Mouse (Mus musculus): ENCODE measurements around the gene Thumpd3. TPM values are rescaled to one million over a fixed set of nuclear protein-coding genes. Genes with fewer than 3 reads are reported as not detected.
A peak's percentile ranks its signal among the peaks of the same experiment; 100 is the strongest.

Gene Thumpd3
- total RNA-seq, 2 experiments from 2014 or later = 20.7 to 22.1 TPM

DNA sequence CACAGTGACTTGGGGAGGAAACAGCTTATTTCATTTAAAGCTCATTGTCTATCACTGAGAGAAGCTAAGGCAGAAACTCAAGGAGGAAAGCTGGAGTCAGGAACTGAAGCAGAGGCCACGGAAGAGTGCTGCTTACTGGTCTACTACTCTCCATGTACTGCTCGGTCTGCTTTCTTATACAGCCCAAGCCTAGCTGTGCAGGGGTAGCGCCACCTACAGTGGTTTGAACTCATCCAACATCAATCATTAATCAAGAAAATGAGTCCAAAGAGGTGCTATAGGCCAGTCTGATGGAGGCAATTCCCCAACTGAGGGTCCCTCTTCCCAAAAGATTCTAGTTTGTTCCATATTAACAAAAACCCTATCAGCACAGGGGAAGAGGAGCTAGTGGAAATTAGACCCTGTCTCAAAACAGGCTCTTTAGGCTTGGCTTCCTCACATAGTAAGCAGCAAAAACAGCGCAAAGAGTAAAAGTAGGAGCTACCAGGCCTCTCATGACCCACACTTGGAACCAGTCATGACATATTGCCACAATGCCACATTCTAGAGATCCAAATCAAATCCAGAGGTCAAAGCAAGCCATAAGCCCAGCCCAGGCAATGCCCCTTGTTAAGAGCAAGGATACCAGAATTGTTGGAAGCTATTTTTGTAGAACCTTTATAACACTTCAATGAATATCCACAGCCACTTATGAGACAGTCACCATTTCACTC lies 9.4 kb upstream of the Thumpd3 start:
- DNase-seq (ENCODE audit: low spot score in 2 of 2) = no peak

DNA sequence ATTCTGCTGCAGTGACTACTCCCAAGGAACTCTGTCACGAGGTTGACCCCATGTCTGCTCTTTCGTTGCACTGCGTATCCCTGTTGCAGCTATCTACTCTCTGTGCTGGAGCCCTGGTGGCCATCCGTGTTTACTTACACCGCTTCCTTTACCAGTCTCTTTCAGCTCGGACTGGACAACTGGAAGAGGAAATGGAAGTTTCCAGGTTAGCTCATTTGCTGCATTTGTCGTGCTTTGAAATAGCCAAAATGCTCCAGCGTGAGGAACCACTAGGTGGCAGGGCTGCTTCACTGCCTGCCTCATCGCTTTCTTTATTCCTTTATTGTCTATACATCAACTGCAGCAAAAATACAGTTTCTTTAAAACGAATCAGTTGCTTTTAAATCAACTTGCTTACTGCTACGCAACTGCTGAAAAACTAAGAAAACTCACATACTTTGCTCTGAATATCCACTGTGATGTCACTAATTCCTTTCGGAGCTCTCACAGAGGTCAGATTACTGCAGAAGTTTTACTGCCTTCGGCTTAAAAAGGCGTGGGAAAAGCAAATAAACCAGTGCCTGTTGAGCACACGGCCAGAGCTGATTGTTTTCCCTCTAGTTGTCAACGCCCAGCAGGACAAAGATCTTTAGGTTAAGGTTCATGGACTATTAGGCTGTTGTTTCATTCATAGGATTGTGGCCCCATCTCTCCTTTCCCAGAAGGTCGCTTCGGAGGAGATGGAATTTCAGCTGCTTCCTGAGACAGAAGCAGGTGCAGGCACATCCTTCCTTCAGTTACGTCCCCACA lies 7.9 kb upstream of the Thumpd3 start:
- peak; percentile 22 to 51 for DNase-seq (ENCODE audit: low spot score in 2 of 2)

DNA sequence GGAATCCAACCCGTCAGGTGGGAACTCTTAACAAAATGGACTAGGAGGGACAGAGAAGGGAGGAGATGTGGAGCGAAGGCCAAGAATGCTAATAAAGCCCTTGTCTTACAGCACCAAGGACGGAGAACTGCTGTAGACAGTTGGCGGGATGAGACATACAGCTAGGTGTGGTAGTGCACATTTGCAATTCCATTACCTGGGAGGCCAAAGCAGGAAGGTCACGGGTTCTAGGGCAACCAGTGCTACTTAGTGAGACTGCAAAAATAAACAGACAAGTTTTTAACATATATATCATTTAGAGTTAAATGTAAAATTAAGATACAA lies 7.3 kb upstream of the Thumpd3 start:
- DNase-seq (ENCODE audit: low spot score in 2 of 2) = no peak

DNA sequence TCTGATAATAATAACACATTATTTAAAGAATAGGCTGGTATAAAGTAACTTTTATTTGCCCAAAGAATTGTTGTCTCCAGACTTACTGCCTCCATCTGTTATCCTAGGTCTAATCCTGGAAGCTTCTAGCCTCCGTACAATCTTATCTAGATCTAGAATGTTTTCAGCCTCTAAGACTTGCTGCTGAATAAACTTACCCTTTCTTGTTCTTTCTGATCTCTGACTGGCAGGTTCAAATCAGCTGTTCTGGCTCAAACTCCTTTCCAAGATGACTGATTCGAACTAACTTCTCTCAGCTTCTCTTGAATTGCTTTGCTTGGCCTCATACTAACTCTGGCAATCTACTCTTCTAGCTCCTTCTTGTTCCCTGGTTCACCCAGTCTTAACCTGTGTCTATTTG lies 5.7 kb upstream of the Thumpd3 start:
- DNase-seq (ENCODE audit: low spot score in 2 of 2) = no peak

DNA sequence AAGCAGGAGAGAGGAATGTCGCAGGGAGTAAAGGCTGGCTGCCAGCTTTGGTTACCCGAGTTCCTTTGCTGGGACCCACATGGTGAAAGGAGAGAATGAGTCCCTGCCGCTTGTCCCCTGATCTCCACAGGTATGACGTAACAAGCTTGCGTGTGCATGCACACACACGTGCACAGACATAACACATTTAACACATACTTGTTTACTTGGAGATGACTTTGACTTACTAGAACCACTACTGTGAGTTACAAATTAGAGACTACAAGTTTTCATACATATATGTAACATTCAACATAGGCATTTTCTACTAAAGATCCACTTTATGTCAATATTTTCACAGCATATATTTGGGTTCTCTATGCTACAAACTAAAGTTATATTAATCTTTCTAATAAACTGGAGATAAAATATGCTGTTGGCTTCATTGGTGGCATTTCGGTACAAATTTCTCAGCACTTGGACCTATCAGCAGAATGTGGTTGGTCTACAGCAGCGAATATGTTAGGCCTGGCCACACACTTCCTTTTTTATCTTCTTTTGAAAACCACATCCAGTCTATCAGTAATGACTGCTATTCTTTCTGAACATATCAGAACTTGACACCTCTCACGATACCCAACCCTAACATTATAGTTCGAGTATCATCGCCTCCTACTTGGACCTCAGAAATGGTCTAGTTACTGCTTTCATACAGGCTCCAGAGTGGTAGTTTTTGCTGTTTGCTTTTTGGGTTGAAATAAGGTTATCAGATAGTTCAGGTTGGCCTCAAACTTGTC lies 4.6 kb upstream of the Thumpd3 start:
- no peak for DNase-seq (ENCODE audit: low spot score in 2 of 2)

DNA sequence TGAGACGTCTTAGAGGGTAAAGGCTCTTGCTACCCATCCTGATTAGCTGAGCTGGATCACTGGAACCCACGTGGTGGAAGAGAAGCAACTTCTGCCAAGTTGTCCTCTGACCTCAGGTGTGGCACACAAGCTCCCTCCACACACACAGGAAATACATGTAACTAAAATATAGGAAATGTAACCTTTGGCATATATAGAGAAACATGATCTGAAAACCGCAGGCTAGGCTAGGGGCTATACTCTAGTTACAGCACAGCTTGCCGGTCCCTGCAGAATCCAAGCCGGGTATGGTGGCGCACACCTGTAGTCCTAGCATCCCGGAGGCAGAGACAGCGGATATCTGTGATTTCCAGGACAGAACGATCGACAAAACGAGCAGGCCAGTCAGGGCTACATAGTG lies 450 bp upstream of the Thumpd3 start:
- DNase-seq (ENCODE audit: low spot score in 2 of 2) = no peak

DNA sequence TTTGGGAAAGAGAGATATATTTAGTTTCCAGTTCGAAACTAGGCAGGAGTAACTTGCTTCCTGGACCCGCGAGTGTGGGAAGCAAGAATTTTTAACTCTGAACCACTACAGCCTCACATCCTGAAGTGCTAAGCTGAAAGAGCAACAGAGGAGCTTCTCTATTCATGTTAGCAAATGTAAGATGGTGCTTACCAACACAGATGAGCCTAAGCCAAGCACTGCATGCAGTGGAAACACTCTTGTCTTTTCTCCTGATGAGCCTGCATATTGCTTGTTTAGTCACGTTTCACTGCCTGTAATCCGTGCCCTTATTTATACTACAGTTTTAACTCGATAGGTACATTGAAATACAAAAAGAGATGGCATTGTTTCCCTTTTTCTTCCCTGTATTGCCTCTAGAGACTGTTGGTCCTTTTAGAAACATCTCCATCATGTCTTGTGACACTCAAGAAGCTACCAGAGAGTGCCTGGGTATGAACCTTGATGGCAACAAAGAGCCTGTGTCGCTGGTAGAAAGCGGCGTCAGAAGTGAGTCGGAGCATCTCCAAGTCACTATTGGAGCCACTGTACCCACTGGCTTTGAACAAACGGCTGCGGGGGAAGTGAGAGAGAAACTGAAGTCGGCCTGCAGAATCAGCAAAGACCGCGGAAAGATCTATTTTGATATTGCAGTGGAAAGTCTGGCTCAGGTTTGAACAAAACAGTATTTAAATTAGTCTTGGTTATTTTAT lies 1.2 kb downstream of the Thumpd3 start:
- DNase-seq (ENCODE audit: low spot score in 2 of 2) = no peak

DNA sequence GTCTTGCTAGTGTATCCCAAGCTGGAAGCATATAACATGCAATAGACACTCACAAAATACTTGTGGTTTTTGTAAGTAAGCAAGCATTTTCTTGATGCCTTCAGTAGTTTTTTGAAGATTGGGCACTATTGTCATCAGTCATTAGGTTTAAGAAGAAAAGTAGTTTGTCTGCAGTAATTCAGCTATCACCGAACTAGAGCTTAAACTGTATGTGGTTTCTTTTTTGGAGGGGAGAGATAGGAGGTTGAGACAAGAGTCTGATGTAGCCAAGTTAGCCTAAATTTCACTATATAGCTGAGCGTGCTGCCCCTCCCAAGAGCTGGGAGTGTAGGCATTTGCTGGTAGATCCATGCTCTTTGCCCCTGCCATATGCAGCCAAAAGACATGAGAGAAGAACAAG lies 2.3 kb downstream of the Thumpd3 start:
- DNase-seq (ENCODE audit: low spot score in 2 of 2) = no peak

DNA sequence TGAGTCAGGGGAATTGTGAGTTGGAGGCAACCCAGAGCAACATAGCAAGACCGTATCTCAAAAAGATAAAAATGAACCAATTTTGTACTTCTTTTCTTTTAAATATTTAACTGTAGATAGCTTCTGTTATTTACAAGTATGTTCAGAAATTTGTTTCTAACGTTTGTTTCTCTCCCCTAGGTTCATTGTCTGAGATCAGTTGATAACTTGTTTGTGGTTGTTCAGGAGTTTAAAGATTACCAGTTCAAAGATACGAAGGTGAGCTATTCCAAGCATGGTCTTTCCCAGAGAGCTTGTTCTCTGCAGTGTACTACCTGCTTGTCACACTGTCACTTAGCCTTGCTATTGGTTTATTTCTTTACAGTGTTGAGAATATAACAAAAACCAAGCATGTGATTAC lies 3.1 kb downstream of the Thumpd3 start:
- no peak for DNase-seq (ENCODE audit: low spot score in 2 of 2)

DNA sequence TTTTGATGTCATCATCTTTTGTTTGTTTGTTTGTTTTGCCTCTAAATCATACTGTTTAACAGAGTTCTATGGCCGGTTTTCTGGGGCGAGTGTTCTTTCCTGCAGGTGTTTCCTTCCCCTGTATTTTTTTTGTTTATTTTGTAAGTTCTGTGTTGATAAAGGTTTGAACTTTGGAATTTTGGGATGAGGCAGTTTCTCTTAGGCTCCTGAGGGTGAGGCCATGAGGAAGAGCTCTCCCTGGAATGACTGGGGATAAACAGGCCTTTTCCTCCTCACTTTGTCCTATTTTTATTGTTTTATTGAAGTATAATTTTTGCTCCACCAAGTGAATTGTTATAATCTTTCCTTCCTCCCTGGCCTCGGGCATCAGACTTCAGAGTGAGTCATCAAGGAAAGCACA lies 6.9 kb downstream of the Thumpd3 start:
- no peak for DNase-seq (ENCODE audit: low spot score in 2 of 2)

DNA sequence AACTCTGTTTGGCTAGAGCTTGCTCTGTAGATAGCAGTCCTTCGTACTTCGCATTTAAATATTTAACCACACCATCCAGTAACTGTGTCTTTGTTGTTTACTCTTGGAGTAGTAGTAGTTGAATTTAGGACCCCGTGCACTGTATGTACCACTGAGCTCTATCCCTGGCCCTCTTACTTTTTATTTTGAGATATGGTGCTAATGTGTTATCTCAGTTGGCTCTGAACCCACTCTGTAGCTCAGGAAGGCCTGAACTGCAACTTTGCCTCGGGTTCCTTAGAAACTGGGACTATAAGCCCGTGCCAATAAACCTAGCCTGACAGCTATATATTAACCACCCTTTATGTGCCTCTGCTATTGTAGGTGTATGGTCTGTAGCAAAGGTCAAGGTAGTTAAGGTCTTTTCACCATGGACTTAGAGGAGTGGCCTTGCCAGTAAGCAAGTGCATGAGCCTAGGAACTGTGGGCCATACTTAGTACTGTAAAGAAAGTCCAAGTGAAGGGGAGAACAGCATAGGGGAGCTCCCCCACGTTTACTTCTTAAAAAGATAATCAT lies 8.6 kb downstream of the Thumpd3 start:
- DNase-seq (ENCODE audit: low spot score in 2 of 2) = no peak

DNA sequence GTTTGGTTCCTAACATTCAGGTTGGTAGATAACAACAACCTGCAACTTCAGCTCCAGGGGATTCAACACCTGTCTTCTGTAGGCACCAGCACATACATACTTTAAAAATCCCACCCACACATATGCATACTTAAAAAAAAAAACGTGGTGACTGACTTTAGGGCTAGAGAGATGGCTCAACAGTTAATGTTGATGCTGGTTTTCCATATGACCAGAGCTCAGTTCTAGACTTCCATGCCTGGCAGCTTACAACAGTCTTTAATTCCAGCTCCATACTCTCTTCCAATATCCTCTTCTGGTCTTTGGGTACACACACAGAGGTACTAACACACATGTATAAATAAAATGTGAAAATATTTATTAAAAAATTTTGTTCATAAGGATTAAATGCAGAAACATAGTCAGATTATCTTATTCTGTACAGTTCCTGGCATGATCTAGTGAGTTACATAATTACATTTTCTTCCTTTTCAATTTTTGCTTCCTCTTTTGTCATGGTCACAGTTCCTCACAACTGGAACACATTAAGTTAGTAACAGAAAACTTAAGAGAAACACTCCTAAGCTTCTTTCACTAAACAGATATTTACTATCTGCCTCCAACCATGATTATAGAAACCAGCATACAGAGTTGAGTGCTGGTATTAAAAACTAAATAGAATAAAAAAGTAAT lies 15.0 kb downstream of the Thumpd3 start:
- DNase-seq (ENCODE audit: low spot score in 2 of 2) = no peak

DNA sequence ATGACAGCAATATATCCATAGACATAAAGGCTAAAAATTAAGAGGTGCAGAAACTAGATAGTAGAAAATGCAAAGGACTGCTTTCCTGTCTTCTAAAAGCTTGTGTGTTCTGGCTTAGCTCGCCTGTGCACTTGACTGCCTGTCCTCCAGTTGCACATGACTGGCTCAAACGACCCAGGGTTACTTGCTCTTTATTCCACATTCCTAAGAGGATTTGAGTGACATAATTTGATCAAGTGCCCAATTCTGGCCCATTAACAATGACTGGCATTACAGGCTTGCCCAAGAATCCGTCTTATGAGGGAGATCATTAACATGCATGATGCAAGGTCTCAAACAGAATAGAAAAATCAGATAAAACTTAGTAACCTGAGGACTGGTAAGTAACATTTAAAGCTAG lies 16.2 kb downstream of the Thumpd3 start:
- DNase-seq (ENCODE audit: low spot score in 2 of 2) = no peak

DNA sequence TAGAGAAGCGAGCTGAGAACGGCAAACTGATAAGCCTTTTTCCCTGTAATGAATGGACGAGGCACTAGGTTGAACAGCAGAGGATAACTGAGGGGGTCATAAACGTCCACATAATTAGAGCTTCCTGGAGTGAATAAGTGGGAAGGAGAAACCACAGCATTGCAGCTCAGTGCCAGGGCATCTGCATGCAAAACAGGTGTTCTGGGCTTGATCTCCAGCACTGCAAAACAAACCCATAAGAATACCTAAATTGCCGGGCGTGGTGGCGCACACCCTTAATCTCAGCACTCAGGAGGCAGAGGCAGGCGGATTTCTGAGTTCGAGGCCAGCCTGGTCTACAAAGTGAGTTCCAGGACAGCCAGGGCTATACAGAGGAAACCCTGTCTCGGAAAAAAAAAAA lies 17.3 kb downstream of the Thumpd3 start:
- DNase-seq (ENCODE audit: low spot score in 2 of 2) = no peak

DNA sequence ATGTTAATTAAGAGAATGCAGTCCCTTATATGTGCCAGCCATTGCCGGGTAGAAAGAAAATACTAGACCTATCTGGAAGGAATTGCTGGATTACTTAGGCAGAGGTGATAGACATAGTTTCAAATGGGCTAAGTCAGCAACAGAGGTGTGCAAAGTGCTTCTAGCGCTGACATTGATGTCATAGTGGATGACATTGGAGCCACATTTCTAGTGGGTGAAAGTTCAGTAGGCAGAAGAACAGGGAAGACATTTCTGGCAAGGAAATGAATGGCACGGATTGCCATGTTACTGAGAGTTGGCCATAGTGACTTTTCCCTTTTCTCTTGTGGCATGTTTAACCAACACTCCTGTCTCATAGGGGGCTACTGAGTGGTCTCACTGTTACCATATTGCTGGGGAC lies 19.2 kb downstream of the Thumpd3 start:
- DNase-seq (ENCODE audit: low spot score in 2 of 2) = no peak

DNA sequence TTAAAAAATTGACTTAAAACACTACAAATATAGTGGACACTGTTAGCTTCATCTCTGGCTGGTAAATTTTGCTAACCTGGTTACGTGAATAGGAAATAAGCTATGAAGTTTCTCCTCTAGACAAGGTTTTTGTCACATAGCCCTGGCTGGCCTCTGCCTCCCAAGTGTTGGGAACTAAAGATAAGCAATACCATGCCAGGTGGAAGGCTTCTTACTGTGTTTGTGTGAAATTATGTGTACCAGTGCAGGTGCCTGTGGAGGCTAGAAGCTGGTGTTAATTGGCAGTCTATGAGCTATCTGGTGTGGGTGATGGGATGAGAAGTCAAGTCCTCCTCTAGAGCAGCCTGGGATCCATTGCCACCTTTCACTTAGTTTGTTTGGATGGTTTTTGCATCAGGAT lies 23.1 kb downstream of the Thumpd3 start:
- no peak for DNase-seq (ENCODE audit: low spot score in 2 of 2)

DNA sequence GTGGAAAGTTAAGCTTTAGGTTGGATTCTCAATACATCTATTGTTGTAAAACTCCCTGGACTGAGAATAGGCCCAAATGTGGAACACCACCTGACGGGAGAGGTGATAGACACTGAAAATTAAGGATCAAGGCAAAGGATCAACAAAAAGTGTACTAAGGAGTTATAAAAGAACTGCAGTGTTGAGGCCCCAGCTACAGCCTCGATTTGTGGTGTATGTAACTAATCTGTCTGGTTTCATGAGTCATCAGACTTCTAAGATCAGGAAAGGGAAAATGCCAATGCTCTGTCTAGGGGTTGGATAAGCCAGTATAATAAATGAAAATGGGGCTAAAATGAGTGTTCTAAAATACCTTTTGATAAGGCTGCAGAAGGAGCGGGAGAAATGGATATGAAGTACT lies 29.2 kb downstream of the Thumpd3 start:
- DNase-seq (ENCODE audit: low spot score in 2 of 2) = no peak

DNA sequence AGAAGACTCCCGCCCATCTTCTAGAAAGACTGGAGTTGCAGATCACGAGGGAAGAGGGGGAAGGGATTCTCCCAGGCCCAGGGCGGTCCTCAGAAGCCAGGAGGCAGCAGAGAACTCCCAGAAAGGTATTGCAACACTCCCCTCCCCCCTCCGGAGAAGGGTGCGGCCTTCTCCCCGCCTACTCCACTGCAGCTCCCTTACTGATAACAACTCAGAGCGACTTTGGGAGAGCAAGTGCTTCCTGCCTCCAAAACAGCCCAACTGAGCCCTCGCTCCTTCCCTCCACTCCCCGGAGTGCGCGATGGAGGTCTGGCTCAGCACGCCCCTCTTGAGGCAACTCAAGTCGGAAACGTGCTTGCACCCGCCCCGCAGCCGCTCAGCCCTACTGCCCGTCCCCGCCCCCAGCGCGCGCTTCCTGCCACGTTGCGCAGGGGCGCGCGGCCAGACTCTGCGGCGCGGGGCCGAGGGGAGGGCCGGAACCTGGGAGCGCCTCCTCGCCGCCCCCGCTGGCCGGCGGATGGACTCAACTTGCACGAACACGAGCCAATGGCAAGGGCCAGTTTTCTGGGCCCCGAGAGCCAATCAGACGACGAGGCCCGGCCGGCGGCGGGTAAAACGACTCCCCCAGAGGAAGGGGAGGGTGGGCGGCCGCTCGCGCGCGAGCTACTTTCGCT lies 30.1 kb downstream of the Thumpd3 start:
- peak; percentile 97 for DNase-seq (ENCODE audit: low spot score in 2 of 2)

DNA sequence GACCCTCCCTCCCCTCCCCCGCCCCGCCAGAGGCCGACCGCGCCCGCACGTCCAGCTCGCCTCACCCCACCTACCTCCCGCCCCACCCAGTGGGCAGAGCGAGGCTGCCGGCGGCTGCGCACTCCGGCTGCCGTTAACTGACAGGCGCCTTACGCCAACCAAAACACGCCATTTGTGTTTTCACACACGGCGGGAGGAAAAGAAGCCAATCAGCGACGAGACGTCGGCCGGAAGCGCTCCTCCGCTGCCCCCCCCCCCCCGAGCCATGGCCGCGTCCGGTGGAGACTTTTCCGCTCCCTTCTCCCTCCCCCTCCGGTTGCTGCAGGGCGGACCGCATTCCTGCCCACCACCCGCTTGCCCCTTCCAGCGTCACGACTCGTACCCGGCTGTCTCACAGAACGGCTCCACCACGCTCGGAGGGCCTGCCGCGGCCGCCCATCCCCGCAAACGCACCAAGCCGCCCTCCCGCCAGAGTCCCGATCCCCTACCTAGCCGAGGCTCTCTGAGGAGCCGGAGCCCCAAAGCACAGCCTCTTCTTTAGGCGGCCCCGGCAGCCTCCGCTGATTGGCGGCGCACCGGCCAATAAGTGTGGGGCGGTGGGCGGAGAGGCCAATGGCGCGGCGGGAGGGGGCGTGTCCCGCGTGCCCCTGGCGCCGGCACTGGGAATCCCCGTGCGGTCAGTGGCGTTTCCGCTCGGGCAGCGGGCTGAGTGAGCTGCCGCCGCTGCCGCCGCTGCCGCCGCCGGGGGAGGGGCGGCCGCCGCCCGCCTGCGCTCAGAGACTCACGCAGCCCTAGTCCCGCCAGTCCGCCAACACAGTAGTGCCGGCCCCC lies 30.9 kb downstream of the Thumpd3 start, which contains the start of gene Setd5:
Gene Setd5, plus strand, starts transcription at position 680 of the 831 bp plus-strand sequence.
- DNase-seq (ENCODE audit: low spot score in 2 of 2) = peak; percentile 98 to 99

Data from gastrocnemius, postnatal 4 days (tissue).